Mouse (Mus musculus) heart, embryonic 13.5 days (tissue): ENCODE results near the gene Sgca. TPM values are rescaled to one million over a fixed set of nuclear protein-coding genes. Genes with fewer than 3 reads are reported as not detected.
"Not testable (repeated sequence)": the region's sequence is repeated elsewhere in the genome, so short reads cannot be mapped to it uniquely, and the experiment has no call there.

ENCODE experiments used
- ATAC-seq: fragments of 200-750 bp; cut with Nextera tagmentation; 2 replicates; pipeline ENCODE4 v1.8.0; 2017; ENCODE audit warnings: moderate TSS enrichment; ENCODE audit not compliant: insufficient number of reproducible peaks, low FRiP score, low TSS enrichment; ENCODE audit errors: extremely low read depth
- H3K27ac ChIP-seq: fragments of 300-500 bp; sonication (generic); replicated peaks from 2 replicates; pipeline ENCODE4 v1.5.1; 2015; ENCODE audit warnings: moderate library complexity, mild to moderate bottlenecking, inconsistent platforms
- H3K27me3 ChIP-seq: fragments of 300-500 bp; sonication (generic); replicated peaks from 2 replicates; pipeline ENCODE4 v1.6.1; 2015; ENCODE audit warnings: mild to moderate bottlenecking, inconsistent platforms
- H3K36me3 ChIP-seq: fragments of 300-500 bp; sonication (generic); 2 replicates; pipeline ENCODE4 v1.6.1; 2015; ENCODE audit warnings: mild to moderate bottlenecking, inconsistent platforms
- H3K4me1 ChIP-seq: fragments of 300-500 bp; sonication (generic); 2 replicates; pipeline ENCODE4 v1.6.1; 2015; ENCODE audit warnings: inconsistent platforms
- H3K4me2 ChIP-seq: fragments of 300-500 bp; sonication (generic); 2 replicates; pipeline ENCODE4 v1.6.1; 2015; ENCODE audit warnings: inconsistent platforms, mild to moderate bottlenecking, moderate library complexity
- H3K4me3 ChIP-seq: fragments of 300-500 bp; sonication (generic); 2 replicates; pipeline ENCODE4 v1.5.1; 2015; ENCODE audit warnings: moderate library complexity, mild to moderate bottlenecking, inconsistent platforms
- H3K9ac ChIP-seq: fragments of 300-500 bp; sonication (generic); 2 replicates; pipeline ENCODE4 v1.6.1; 2015; ENCODE audit warnings: inconsistent platforms, mild to moderate bottlenecking, moderate library complexity
- H3K9me3 ChIP-seq: fragments of 300-500 bp; sonication (generic); 2 replicates; pipeline ENCODE4 v1.6.1; 2016; ENCODE audit warnings: inconsistent platforms
- WGBS: fragments of 180-500 bp; shearing (Covaris S2); methylation state at CpG from one replicate; pipeline ENCODE4 v1.1.7; 2015; ENCODE audit warnings: mixed read lengths; 5-methylcytosine and 5-hydroxymethylcytosine counted together
- polyA plus RNA-seq: library from polyadenylated mRNA; unstranded; fragments of >200 nt; fragmentation: Nextera tagmentation; extraction: Ambion mirVana; gene quantifications from 2 replicates; pipeline ENCODE4 v1.2.1, GENCODE M21; 2015

Gene Sgca
- 27.0 and 29.2 TPM in 2 replicates for polyA plus RNA-seq

GRCm38 (mm10) chr11:94976199-94976598 is at the start of gene Sgca:
Gene Sgca, minus strand, starts transcription at chr11:94976327.
- Histone ChIP-seq H3K27ac (peak within 1 kb of the TSS; percentile 73), H3K9ac (peak within 1 kb of the TSS; percentile 58), H3K4me2 (peak within 1 kb of the TSS; percentile 16; the same call in 1 of the 2 replicates), H3K36me3 (no peaks in the 10 kb centered on the region), H3K4me1 (peaks cover 73% of the 10 kb centered on the region), H3K9me3 (no peaks in the 10 kb centered on the region), H3K27me3 (peaks cover 6% of the 10 kb centered on the region; the same call in 1 of the 2 replicates), H3K4me3 (no peak within 1 kb of the TSS)
- WGBS = 44% methylated on average over 5 of the region's 5 CpGs
- no peak for ATAC-seq

- peaks cover 5% of the 10 kb centered on the region; the same call in 1 of the 2 replicates for H3K4me1 ChIP-seq
- 81% methylated on average over 11 of the region's 11 CpGs for WGBS
- peaks cover 94% of the 10 kb centered on the region for H3K36me3 ChIP-seq
- H3K9me3 ChIP-seq = no peaks in the 10 kb centered on the region
- H3K27ac ChIP-seq = no peak overlapping the region
- H3K9ac ChIP-seq = no peak overlapping the region
- no peak for ATAC-seq
- H3K27me3 ChIP-seq = peaks cover 11% of the 10 kb centered on the region
- H3K4me3 ChIP-seq = no peak overlapping the region
- no peak overlapping the region for H3K4me2 ChIP-seq
Observed at GRCm38 (mm10) chr11:95025227-95026012, 49.3 kb upstream of the Sgca start.

DNA sequence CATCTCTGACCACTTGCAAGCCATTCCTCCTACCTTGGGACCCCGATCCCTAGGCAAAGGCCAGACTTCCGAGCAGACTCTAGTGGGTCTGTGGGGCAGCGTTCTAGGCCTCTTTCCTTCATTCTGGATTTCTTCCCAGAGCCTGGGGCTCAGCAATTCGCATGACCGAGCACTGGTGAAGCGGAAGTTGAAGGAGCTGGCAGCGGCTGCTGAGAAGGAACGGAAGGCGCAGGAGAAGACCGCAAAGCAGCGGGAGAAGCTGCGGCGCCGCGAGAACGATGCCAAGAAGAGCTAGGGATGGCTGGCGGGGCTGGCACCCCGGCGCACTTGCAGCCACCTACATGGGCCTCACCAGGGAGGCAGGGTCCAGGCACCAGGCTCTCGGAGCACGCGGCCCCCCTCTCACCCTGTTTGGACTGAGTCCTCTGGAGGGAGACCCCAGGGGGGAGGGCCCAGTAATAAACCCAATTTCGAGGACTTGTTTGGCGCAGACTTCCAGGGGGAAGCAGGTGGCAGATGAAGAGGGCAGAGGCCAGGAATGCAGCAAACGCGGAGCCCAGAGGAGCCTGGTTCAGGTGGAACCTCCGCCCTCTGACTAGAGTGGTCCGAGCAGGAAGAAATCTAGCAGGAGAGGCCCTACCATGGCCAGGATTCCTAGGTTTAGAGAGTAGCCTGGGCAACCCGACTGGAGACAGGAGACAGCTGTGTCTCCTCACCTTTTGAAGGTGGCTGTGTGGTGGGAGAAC is 48.5 kb upstream of the Sgca start:
- 0 out of 2 replicates have a peak overlapping the region, but pooled peaks have one; percentile 9 for H3K9ac ChIP-seq
- peaks cover 98% of the 10 kb centered on the region for H3K36me3 ChIP-seq
- no peaks in the 10 kb centered on the region for H3K9me3 ChIP-seq
- H3K27ac ChIP-seq = no peak overlapping the region
- H3K4me2 ChIP-seq = no peak overlapping the region
- peaks cover 5% of the 10 kb centered on the region; the same call in 1 of the 2 replicates for H3K4me1 ChIP-seq
- peaks cover 19% of the 10 kb centered on the region for H3K27me3 ChIP-seq
- ATAC-seq = no peak
- H3K4me3 ChIP-seq = no peak overlapping the region
- 71% methylated on average over 29 of the region's 29 CpGs for WGBS

DNA sequence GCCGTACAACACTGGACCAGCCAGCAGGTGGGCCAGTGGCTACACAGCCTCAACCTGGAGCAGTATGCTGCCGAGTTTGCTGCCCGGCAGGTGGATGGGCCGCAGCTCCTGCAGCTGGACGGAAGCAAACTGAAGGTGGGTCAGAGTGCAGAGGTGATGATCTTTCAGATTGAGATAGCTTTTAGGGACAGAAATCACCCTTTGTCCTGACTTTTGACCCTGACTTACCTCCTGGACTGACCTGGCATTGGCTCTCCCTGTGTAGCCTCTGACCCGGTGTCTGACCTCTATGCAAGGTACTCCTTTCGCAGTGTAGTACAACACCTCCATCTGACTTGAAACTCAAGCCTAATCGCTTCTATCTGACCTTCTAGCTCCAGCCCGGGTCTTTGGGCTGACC is 47.4 kb upstream of the Sgca start:
- H3K36me3 ChIP-seq = peaks cover 95% of the 10 kb centered on the region

GRCm38 (mm10) chr11:95022237-95022992 is 46.3 kb upstream of the Sgca start:
- Histone ChIP-seq H3K36me3 (peaks cover 84% of the 10 kb centered on the region), H3K4me2 (no peak overlapping the region), H3K4me1 (peaks cover 7% of the 10 kb centered on the region), H3K9me3 (no peaks in the 10 kb centered on the region), H3K4me3 (no peak overlapping the region), H3K27me3 (peaks cover 27% of the 10 kb centered on the region), H3K9ac (no peak overlapping the region), H3K27ac (no peak overlapping the region)
- no peak for ATAC-seq
- 72% methylated on average over 10 of the region's 10 CpGs for WGBS

More for the DNA sequence above, 47.4 kb upstream of the Sgca start:
- Histone ChIP-seq H3K4me3 (no peak overlapping the region), H3K9me3 (no peaks in the 10 kb centered on the region), H3K9ac (no peak overlapping the region), H3K27ac (no peak overlapping the region), H3K4me2 (no peak overlapping the region), H3K4me1 (peaks cover 5% of the 10 kb centered on the region; the same call in 1 of the 2 replicates), H3K27me3 (peaks cover 27% of the 10 kb centered on the region)
- 93% methylated on average over 9 of the region's 9 CpGs for WGBS
- no peak for ATAC-seq

DNA sequence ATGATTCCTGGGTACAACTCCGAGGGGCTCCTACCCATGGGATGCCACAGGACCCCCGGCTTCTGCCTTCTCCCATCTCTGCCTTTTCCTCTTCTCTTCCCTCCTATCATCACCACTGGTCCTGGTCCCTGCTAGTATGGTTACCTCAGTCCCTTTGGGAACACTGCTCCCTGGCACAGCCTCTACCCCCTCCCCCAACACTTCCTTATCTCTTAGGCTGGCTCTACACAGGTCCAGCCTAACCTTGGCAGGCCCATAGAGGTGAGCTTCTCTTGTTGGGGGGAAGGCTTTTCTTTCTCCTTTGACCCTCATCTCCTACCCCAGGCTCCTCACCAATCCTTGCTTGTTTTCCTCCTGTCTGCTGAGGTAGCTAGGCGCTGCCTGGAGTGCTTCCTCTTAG is 39.4 kb upstream of the Sgca start:
- WGBS = 74% methylated on average over 3 of the region's 3 CpGs
- H3K9me3 ChIP-seq = no peaks in the 10 kb centered on the region
- ATAC-seq = no peak
- H3K36me3 ChIP-seq = peaks cover 39% of the 10 kb centered on the region
- no peak overlapping the region for H3K27ac ChIP-seq
- peak overlapping the region; percentile 47 for H3K9ac ChIP-seq
- H3K4me3 ChIP-seq = no peak overlapping the region
- H3K4me2 ChIP-seq = peak overlapping the region; percentile 13; the same call in 1 of the 2 replicates
- H3K4me1 ChIP-seq = peaks cover 59% of the 10 kb centered on the region
- peaks cover 20% of the 10 kb centered on the region for H3K27me3 ChIP-seq

GRCm38 (mm10) chr11:95012487-95012886 is 36.4 kb upstream of the Sgca start:
- H3K27ac ChIP-seq = peak overlapping the region; percentile 79
- no peaks in the 10 kb centered on the region for H3K27me3 ChIP-seq
- peak overlapping the region; percentile 93 for H3K4me2 ChIP-seq
- no peaks in the 10 kb centered on the region for H3K9me3 ChIP-seq
- H3K4me3 ChIP-seq = peak overlapping the region; percentile 77; the same call in 1 of the 2 replicates
- H3K4me1 ChIP-seq = peaks cover 80% of the 10 kb centered on the region
- ATAC-seq = no peak
- H3K36me3 ChIP-seq = peaks cover 21% of the 10 kb centered on the region
- 29% methylated on average over 3 of the region's 3 CpGs for WGBS
- H3K9ac ChIP-seq = peak overlapping the region; percentile 54; the same call in 1 of the 2 replicates

DNA sequence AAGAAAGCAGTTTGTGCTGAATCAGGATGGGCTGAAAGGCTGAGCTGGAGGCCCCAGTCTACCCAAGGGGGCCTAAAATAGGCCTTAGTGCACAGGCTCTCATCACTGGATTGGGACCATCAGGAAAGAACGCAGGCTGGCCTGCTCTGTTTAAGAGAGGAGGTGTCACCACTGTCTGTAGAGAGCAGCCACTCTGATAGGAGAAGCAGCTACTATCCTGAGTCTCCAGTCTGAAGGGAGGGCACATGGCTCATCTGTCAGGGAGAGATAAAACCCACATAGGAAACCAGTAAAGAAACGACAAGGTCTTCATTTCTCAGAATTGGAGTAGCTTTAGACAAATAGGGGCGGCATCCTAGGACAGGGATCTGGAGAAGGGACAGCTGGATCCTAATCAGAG is 35.9 kb upstream of the Sgca start:
- Histone ChIP-seq H3K4me3 (peak overlapping the region; percentile 77; the same call in 1 of the 2 replicates), H3K9me3 (no peaks in the 10 kb centered on the region), H3K36me3 (peaks cover 21% of the 10 kb centered on the region), H3K27ac (peak overlapping the region; percentile 79), H3K4me2 (peak overlapping the region; percentile 93), H3K27me3 (no peaks in the 10 kb centered on the region), H3K9ac (peak overlapping the region; percentile 93), H3K4me1 (peaks cover 80% of the 10 kb centered on the region)
- ATAC-seq = peak; percentile 55; the same call in 1 of the 2 replicates
- WGBS = 24% methylated on average over 3 of the region's 3 CpGs

GRCm38 (mm10) chr11:95011416-95011815 is 35.3 kb upstream of the Sgca start:
- no peak for ATAC-seq
- Histone ChIP-seq H3K9ac (peak overlapping the region; percentile 93), H3K27me3 (no peaks in the 10 kb centered on the region), H3K27ac (peak overlapping the region; percentile 79), H3K9me3 (no peaks in the 10 kb centered on the region), H3K4me1 (peaks cover 82% of the 10 kb centered on the region), H3K4me3 (peak overlapping the region; percentile 77), H3K36me3 (peaks cover 17% of the 10 kb centered on the region), H3K4me2 (peak overlapping the region; percentile 93)
- 19% methylated on average over 1 of the region's 1 CpGs for WGBS

DNA sequence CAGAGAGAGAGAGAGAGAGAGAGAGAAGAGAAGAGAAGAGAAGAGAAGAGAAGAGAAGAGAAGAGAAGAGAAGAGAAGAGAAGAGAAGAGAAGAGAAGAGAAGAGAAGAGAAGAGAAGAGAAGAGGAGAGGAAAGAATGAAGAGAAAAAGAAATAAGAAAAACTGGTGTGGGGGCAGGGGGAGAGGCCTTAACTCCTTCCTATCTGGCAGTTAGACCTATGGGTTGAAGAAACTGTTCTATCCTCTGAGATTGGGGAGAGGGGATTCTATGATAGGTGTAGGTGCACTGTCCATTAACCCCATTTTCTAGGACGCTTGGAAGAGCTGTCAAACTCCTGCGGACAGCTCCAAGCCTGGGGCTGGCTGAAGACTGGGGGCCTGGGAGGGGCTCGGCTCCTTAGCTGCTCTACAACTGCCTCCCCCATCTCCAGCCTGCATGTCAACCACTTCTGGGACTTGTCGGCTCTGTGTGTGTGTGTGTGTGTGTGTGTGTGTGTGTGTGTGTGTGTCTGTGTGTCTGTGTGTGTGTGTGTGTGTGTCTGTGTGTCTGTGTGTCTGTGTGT is 34.8 kb upstream of the Sgca start:
- not testable (repeated sequence) for H3K9me3 ChIP-seq, ATAC-seq, H3K27me3 ChIP-seq
- peak overlapping the region; percentile 93 for H3K4me2 ChIP-seq
- peak overlapping the region; percentile 93 for H3K9ac ChIP-seq
- 23% methylated on average over 4 of the region's 4 CpGs for WGBS
- H3K27ac ChIP-seq = peak overlapping the region; percentile 93
- peaks cover 82% of the 10 kb centered on the region for H3K4me1 ChIP-seq
- peaks cover 15% of the 10 kb centered on the region for H3K36me3 ChIP-seq
- peak overlapping the region; percentile 77 for H3K4me3 ChIP-seq
